Mouse (Mus musculus): ENCODE results near the gene Gpa33. TPM values are rescaled to one million over a fixed set of nuclear protein-coding genes. Genes with fewer than 3 reads are reported as not detected.

Gene Gpa33
- total and polyA plus RNA-seq, 3 experiments: not detected

DNA sequence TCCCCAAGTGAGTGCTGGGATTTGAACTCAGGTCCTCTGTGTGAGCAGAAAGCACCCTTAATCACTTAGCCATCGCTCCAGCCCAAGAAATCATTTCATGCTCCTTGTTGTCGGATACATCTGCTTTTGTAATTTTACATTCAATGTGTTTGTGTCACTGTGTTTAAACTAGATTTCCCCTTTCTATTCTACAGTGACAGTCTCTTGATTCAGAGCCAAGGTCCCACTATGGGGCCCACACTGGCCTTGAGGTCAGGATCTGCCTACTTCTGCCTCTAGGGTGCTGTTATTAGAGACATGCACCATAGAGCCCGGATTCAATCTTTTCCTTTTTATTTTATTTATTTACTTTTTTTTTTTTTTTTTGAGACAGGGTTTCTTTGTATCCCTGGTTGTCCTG is 43.0 kb downstream of the Gpa33 start:
- no peak for TF ChIP-seq BHLHE40 (IDR thresholded peaks at IDR 0.05; ENCODE audit: borderline replicate concordance, low read depth, low read length)
- no peak for TF ChIP-seq CHD2 (IDR thresholded peaks at IDR 0.05; ENCODE audit: low read length)
- TF ChIP-seq MAX (IDR thresholded peaks at IDR 0.05; ENCODE audit: low read length): no peak
- TF ChIP-seq MAFK (IDR thresholded peaks at IDR 0.05; ENCODE audit: borderline replicate concordance, low read depth, low read length): no peak
- no peak for TF ChIP-seq SIN3A (IDR thresholded peaks at IDR 0.05; ENCODE audit: low read length)
- TF ChIP-seq CHD1 (IDR thresholded peaks at IDR 0.05; ENCODE audit: low read depth, low read length): no peak
- TF ChIP-seq MYB (IDR thresholded peaks at IDR 0.05; ENCODE audit: low read depth, low read length): no peak
- no peak for TF ChIP-seq MXI1 (IDR thresholded peaks at IDR 0.05; ENCODE audit: low read depth, low read length)
- TF ChIP-seq HCFC1 (IDR thresholded peaks at IDR 0.05; ENCODE audit: low read depth, low read length): no peak
- no peak for TF ChIP-seq EP300 (IDR thresholded peaks at IDR 0.05; ENCODE audit: low read depth in 1 of 2, low read length in 2 of 2)
- TF ChIP-seq TBP (IDR thresholded peaks at IDR 0.05; ENCODE audit: low read depth, low read length): no peak
- no peak for TF ChIP-seq MAZ (IDR thresholded peaks at IDR 0.05; ENCODE audit: low read depth, low read length)
- no peak for TF ChIP-seq USF2 (IDR thresholded peaks at IDR 0.05; ENCODE audit: borderline replicate concordance in 1 of 2, insufficient read depth in 1 of 2, low read depth in 1 of 2, low read length in 2 of 2)
- Histone ChIP-seq H3K36me3 (ENCODE audit: control insufficient read depth in 1 of 2, insufficient read depth in 2 of 2, low read length in 2 of 2) (no peaks in the 10 kb centered on the region), H3K9ac (ENCODE audit: control insufficient read depth, low read depth, low read length, poor library complexity, severe bottlenecking) (no peak overlapping the region), H3K4me3 (ENCODE audit: control insufficient read depth in 1 of 2, insufficient read depth in 1 of 2, low read depth in 2 of 2, low read length in 2 of 2) (no peak overlapping the region), H3K27ac (ENCODE audit: control insufficient read depth, low read depth, low read length) (no peak overlapping the region), H3K9me3 (replicated peaks; ENCODE audit: insufficient read depth, low read length) (no peaks in the 10 kb centered on the region), H3K79me2 (ENCODE audit: control insufficient read depth, insufficient read depth, low read length, poor library complexity) (no peaks in the 10 kb centered on the region), H3K4me1 (ENCODE audit: control insufficient read depth in 1 of 2, insufficient read depth in 2 of 2, low read length in 2 of 2) (no peaks in the 10 kb centered on the region), H3K27me3 (ENCODE audit: control insufficient read depth in 1 of 2, insufficient read depth in 2 of 2, low read length in 2 of 2) (peaks cover 0 to 1% of the 10 kb centered on the region in 2 experiments; a peak in 1 of 4 replicates)
- no peak for DNase-seq (ENCODE audit: low read depth, low spot score)

GRCm38 (mm10) chr1:166173621-166174020 is 43.6 kb downstream of the Gpa33 start:
- H3K9me3 ChIP-seq (replicated peaks; ENCODE audit: insufficient read depth, low read length): no peaks in the 10 kb centered on the region
- TF ChIP-seq ZMIZ1 (IDR thresholded peaks at IDR 0.05; ENCODE audit: low read depth, low read length): no peak
- TF ChIP-seq SMC3 (IDR thresholded peaks at IDR 0.05; ENCODE audit: low read depth, low read length): no peak
- no peak for TF ChIP-seq ELF1 (IDR thresholded peaks at IDR 0.05; ENCODE audit: low read depth, low read length)
- no peak for TF ChIP-seq NELFE (IDR thresholded peaks at IDR 0.05; ENCODE audit: low read depth, low read length)
- TF ChIP-seq CTCF (IDR thresholded peaks at IDR 0.05 in 2 of 3, conservative IDR thresholded peaks at IDR 0.05 in 1 of 3; ENCODE audit: control insufficient read depth in 1 of 3, insufficient read depth in 1 of 3, low read depth in 2 of 3, low read length in 3 of 3, poor library complexity in 1 of 3, severe bottlenecking in 1 of 3): no peak
- no peak for TF ChIP-seq ZKSCAN1 (IDR thresholded peaks at IDR 0.05; ENCODE audit: low read depth, low read length)
- TF ChIP-seq E2F4 (IDR thresholded peaks at IDR 0.05; ENCODE audit: borderline replicate concordance, low read depth, low read length): no peak
- TF ChIP-seq GABPA (IDR thresholded peaks at IDR 0.05; ENCODE audit: low read depth, low read length): no peak
- no peak for TF ChIP-seq HCFC1 (IDR thresholded peaks at IDR 0.05; ENCODE audit: low read depth, low read length)
- TF ChIP-seq EP300 (IDR thresholded peaks at IDR 0.05; ENCODE audit: low read depth in 1 of 2, low read length in 2 of 2): no peak
- TF ChIP-seq RAD21 (IDR thresholded peaks at IDR 0.05; ENCODE audit: low read depth, low read length): no peak
- no peak for TF ChIP-seq ZNF384 (IDR thresholded peaks at IDR 0.05; ENCODE audit: low read depth, low read length)
- TF ChIP-seq KAT2A (conservative IDR thresholded peaks at IDR 0.05; ENCODE audit: low read depth, low read length): no peak
- no peak for TF ChIP-seq POLR2AphosphoS2 (IDR thresholded peaks at IDR 0.05; ENCODE audit: low read length)
- no peak for TF ChIP-seq MXI1 (IDR thresholded peaks at IDR 0.05; ENCODE audit: low read depth, low read length)
- no peak for TF ChIP-seq MAFK (IDR thresholded peaks at IDR 0.05; ENCODE audit: borderline replicate concordance, low read depth, low read length)
- no peak for TF ChIP-seq BHLHE40 (IDR thresholded peaks at IDR 0.05; ENCODE audit: borderline replicate concordance, low read depth, low read length)
- TF ChIP-seq MAX (IDR thresholded peaks at IDR 0.05; ENCODE audit: low read length): no peak
- H3K36me3 ChIP-seq (ENCODE audit: control insufficient read depth in 1 of 2, insufficient read depth in 2 of 2, low read length in 2 of 2): no peaks in the 10 kb centered on the region
- no peak overlapping the region for H3K27ac ChIP-seq (ENCODE audit: control insufficient read depth, low read depth, low read length)
- no peaks in the 10 kb centered on the region for H3K79me2 ChIP-seq (ENCODE audit: control insufficient read depth, insufficient read depth, low read length, poor library complexity)
- DNase-seq (ENCODE audit: low read depth, low spot score): no peak
- H3K27me3 ChIP-seq (ENCODE audit: control insufficient read depth in 1 of 2, insufficient read depth in 2 of 2, low read length in 2 of 2): peaks cover 0 to 1% of the 10 kb centered on the region in 2 experiments; a peak in 1 of 4 replicates
- H3K4me1 ChIP-seq (ENCODE audit: control insufficient read depth in 1 of 2, insufficient read depth in 2 of 2, low read length in 2 of 2): no peaks in the 10 kb centered on the region
- H3K9ac ChIP-seq (ENCODE audit: control insufficient read depth, low read depth, low read length, poor library complexity, severe bottlenecking): no peak overlapping the region
- no peak overlapping the region for H3K4me3 ChIP-seq (ENCODE audit: control insufficient read depth in 1 of 2, insufficient read depth in 1 of 2, low read depth in 2 of 2, low read length in 2 of 2)

Data from MEL (cell line).